Mouse (Mus musculus): Measurements from ENCODE around the gene Amd1.

The Amd1 gene

GRCm38 (mm10) chr10:40301181-40302075 is 558 bp downstream of the Amd1 start:
- DNase-seq (ENCODE audit: low spot score in 2 of 2) = peak; percentile 30 to 49

- DNase-seq (ENCODE audit: low spot score in 2 of 2) = peak; percentile 20 to 41
These were observed 1.3 kb downstream of the Amd1 start for GRCm38 (mm10) chr10:40300648-40301171.

- DNase-seq (ENCODE audit: low spot score in 2 of 2) = no peak
These were observed 9.3 kb downstream of the Amd1 start for GRCm38 (mm10) chr10:40292640-40293039.

- no peak for DNase-seq (ENCODE audit: low spot score in 2 of 2)
These were observed 15.2 kb downstream of the Amd1 start for GRCm38 (mm10) chr10:40286767-40287166.

GRCm38 (mm10) chr10:40285571-40285970 is 16.4 kb downstream of the Amd1 start:
- DNase-seq (ENCODE audit: low spot score in 2 of 2) = no peak

- DNase-seq (ENCODE audit: low spot score in 2 of 2) = no peak
These were observed 17.0 kb downstream of the Amd1 start for GRCm38 (mm10) chr10:40284997-40285396.

- DNase-seq (ENCODE audit: low spot score in 2 of 2) = no peak
These were observed 17.7 kb downstream of the Amd1 start for GRCm38 (mm10) chr10:40284179-40284831.

- DNase-seq (ENCODE audit: low spot score in 2 of 2) = no peak
These were observed 18.4 kb downstream of the Amd1 start for GRCm38 (mm10) chr10:40283636-40284035.

- no peak for DNase-seq (ENCODE audit: low spot score in 2 of 2)
These were observed 20.4 kb downstream of the Amd1 start for GRCm38 (mm10) chr10:40281565-40281964.

GRCm38 (mm10) chr10:40278317-40278716 is 23.7 kb downstream of the Amd1 start:
- no peak for DNase-seq (ENCODE audit: low spot score in 2 of 2)

- DNase-seq (ENCODE audit: low spot score in 2 of 2) = no peak
These were observed 26.0 kb downstream of the Amd1 start for GRCm38 (mm10) chr10:40275991-40276390.

- no peak for DNase-seq (ENCODE audit: low spot score in 2 of 2)
These were observed 28.0 kb downstream of the Amd1 start for GRCm38 (mm10) chr10:40273938-40274337.

GRCm38 (mm10) chr10:40271216-40271615 is 30.8 kb downstream of the Amd1 start:
- DNase-seq (ENCODE audit: low spot score in 2 of 2) = no peak

GRCm38 (mm10) chr10:40264920-40265319 is 37.1 kb downstream of the Amd1 start:
- no peak for DNase-seq (ENCODE audit: low spot score in 2 of 2)

GRCm38 (mm10) chr10:40263691-40264090 is 38.3 kb downstream of the Amd1 start:
- DNase-seq (ENCODE audit: low spot score in 2 of 2) = no peak

GRCm38 (mm10) chr10:40262200-40262599 is 39.8 kb downstream of the Amd1 start:
- no peak for DNase-seq (ENCODE audit: low spot score in 2 of 2)

- no peak for DNase-seq (ENCODE audit: low spot score in 2 of 2)
These were observed 41.7 kb downstream of the Amd1 start for GRCm38 (mm10) chr10:40260305-40260704.

GRCm38 (mm10) chr10:40259542-40259941 is 42.4 kb downstream of the Amd1 start:
- no peak for DNase-seq (ENCODE audit: low spot score in 2 of 2)

- DNase-seq (ENCODE audit: low spot score in 2 of 2) = peak in 1 of 2 experiments; percentile 48
These were observed 43.0 kb downstream of the Amd1 start for GRCm38 (mm10) chr10:40258976-40259375.

GRCm38 (mm10) chr10:40258401-40258966 is 43.5 kb downstream of the Amd1 start:
- peak; percentile 76 to 80 for DNase-seq (ENCODE audit: low spot score in 2 of 2)

GRCm38 (mm10) chr10:40257414-40258255 is 44.4 kb downstream of the Amd1 start, which contains the start of gene Gtf3c6:
Gene Gtf3c6 (minus strand): TSS chr10:40258108.
- peak; percentile 88 to 92 for DNase-seq (ENCODE audit: low spot score in 2 of 2)

All from thymus, postnatal 10 days (tissue).